Mouse (Mus musculus) cerebellum, adult 9-11 months (tissue): Measurements from ENCODE around the gene Olfr810.

Source experiments
- DNase-seq: peaks from one replicate; pipeline ENCODE4 v3.0.0; 2022

Gene Olfr810

DNA sequence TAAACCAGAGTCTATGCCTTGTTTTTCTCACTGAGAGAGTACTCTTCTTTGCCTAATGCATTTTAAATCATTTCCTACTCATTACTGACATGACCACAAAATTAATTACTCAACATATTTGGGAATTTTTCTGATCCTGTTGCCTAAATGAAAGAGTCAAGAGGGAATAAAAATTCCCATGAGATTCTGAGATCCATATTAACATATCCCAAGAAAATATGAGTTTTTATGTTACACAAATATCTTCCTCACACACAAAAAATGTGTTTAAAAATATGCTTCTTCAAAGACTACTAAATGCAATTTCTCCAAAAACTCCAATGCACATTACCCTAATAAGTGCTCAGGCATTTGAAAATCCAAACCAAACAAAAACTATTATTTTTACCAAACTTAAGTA is at the start of gene Olfr810:
Gene Olfr810 (minus strand): TSS at position 101 of the 400 bp plus-strand sequence.
- no peak for DNase-seq

DNA sequence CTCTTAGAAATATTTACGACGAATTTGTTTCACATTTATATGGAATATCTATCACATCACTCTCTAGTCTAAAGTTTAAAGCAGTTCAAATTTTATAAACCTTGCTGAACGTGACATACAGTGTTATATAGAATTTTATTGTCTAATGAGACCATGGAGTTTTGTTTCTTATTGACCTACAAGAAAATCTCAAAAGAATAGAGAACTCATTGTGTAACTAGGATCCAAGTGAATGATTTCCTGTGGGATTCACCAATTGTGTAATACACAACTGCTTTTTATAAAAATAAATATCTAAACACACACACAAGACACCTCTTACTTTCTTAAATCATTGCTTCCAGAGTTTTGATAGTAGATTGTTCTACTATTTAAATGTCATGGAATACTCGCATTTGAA is 9.6 kb upstream of the Olfr810 start, which contains the start of gene Olfr811:
Gene Olfr811 (minus strand): TSS at position 101 of the 400 bp plus-strand sequence.
- no peak for DNase-seq

DNA sequence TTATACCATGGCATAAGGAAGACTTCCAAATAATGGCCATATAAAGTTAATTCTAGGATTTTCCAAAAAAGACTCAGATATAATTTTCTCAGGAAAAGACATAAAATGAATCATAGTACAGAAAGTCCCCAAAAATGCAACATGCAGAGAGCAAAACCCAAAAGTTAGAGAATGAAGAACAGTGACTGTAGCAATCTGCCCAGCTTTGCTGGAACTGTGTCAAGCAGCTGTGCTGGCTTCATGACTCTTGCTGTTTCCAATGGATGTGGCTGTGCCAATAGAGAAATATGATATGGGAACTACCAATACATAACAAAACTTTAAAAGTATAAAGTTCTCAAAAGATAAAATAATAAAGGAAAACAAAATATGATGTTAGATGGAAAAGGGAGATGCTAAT is 16.6 kb downstream of the Olfr810 start:
- DNase-seq = no peak

DNA sequence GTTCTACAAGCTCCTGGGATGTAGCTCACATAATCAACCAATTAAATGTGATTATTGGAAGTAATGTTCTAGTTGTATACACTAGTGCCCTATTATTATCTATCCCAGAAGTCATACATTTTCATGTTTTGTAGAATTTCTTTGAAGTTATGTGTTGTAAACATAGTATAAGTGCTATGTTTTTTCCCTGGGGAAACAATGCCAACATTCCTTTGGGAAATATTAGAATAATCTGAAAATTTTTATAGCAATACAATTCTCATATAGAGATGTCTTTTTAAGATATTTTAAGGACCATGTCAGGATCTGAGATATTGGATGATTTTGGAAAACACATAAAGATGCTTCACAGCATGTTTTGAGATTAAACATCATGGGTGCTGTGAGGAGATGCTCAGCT is 20.4 kb downstream of the Olfr810 start, which contains the start of gene Olfr809:
Gene Olfr809 (plus strand): TSS at position 301 of the 400 bp plus-strand sequence.
- no peak for DNase-seq

DNA sequence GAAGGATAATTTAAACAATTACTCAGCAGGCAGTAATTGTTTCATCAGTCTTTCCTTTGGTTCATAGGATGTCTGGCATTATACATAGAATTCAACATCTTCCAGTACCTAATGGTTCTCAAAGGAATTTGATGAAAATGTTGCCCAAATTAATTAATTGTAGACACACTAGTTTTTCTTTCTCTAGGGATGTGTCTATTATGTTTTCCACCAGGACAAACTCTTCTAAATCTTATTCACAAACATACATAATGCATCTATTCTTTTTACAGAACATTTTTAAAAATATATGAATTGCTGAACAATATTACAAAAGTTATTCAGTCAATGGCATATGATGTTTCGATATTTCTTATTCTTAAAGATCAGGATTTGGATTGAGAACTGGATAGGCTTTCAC is 29.5 kb downstream of the Olfr810 start, which contains the start of gene Olfr808:
Gene Olfr808 (plus strand): TSS at position 301 of the 400 bp plus-strand sequence.
- no peak for DNase-seq

DNA sequence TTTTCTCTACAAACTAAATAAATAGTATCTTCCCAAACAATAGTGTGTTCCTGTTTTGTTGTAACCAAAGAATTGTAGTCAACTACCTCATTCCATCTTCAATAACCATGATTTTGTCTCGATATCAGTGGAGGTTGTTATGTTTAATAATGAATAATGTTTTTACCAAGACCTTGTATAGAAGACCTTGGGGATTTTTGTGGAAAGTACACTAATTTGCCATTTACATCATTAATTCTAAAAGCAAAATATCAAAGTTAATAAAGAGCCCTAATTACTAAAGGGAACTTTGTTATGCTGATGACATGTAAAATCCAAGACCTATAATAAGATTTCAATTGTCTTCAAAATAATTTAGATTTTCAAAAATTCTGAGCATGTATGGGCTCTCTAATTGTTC is 37.0 kb downstream of the Olfr810 start, which contains the start of gene Olfr807:
Gene Olfr807 (minus strand): TSS at position 101 of the 400 bp plus-strand sequence.
- no peak for DNase-seq

DNA sequence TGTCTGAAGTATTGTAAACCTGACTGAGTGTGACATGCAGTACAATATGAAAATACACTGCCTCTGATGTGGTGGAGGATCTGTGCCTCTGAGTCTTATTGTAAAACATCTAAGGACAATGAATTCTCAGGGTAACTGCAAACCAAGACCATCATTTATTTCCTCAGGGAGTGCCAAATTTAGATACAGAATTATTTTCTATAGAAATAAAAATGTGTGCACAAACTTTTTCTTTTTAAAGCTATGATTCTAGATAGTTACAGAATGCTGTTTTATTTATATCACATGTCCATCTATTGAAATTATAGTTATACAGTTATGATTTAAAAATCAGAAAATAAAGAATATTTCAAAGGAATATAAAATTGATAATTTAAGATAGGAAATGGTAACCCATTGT is 52.9 kb downstream of the Olfr810 start, which contains the start of gene Olfr806:
Gene Olfr806 (minus strand): TSS at position 101 of the 400 bp plus-strand sequence.
- DNase-seq = no peak
